Mouse (Mus musculus) hematopoietic stem cell, adult 5-6 weeks (primary cell): ENCODE results near the gene Vars2. TPM values are rescaled to one million over a fixed set of nuclear protein-coding genes. Genes with fewer than 3 reads are reported as not detected.

Source experiments
- ATAC-seq, 2 experiments: fragments of 125-278 bp in 1 of 2; replicated peaks in 1 of 2; 2 replicates each; pipeline ENCODE4 v1.8.0; 2016 to 2017; ENCODE audit warnings: inconsistent platforms in 2 of 2, mild to moderate bottlenecking in 2 of 2, moderate number of reproducible peaks in 2 of 2, low read depth in 1 of 2, moderate TSS enrichment in 1 of 2; ENCODE audit not compliant: low FRiP score in 2 of 2, poor library complexity in 2 of 2, severe bottlenecking in 2 of 2, insufficient read depth in 1 of 2, low TSS enrichment in 1 of 2
- total RNA-seq: library from RNA; stranded (forward); fragments of 172-1452, 232-1000 nt; gene quantifications from 2 replicates; pipeline ENCODE4 v1.2.3, GENCODE M21; 2017

The Vars2 gene
- total RNA-seq, result 11.3 and 12.6 TPM in 2 replicates

- peak; percentile 76 to 80 for ATAC-seq
Measured at GRCm38 (mm10) chr17:35667334-35668065, at the start of gene Vars2. Gene Vars2 (minus strand): TSS chr17:35667592.

- ATAC-seq, result no peak
Measured at GRCm38 (mm10) chr17:35717080-35717479, 49.7 kb upstream of the Vars2 start.

- no peak for ATAC-seq
Measured at GRCm38 (mm10) chr17:35716114-35716513, 48.7 kb upstream of the Vars2 start.

- ATAC-seq, result no peak
Measured at GRCm38 (mm10) chr17:35710705-35711347, 43.4 kb upstream of the Vars2 start.

- ATAC-seq, result no peak
Measured at GRCm38 (mm10) chr17:35708611-35709010, 41.2 kb upstream of the Vars2 start.

GRCm38 (mm10) chr17:35707929-35708328 lies 40.5 kb upstream of the Vars2 start:
- ATAC-seq, result no peak

- ATAC-seq, result no peak
Measured at GRCm38 (mm10) chr17:35705836-35706235, 38.4 kb upstream of the Vars2 start.

GRCm38 (mm10) chr17:35704621-35705464 lies 37.5 kb upstream of the Vars2 start, which contains the start of gene Ddr1:
Gene Ddr1 (minus strand): TSS chr17:35704621.
- 0 out of 4 replicates have a peak, but pooled peaks of 1 of the 2 experiments have one; percentile 18 for ATAC-seq

GRCm38 (mm10) chr17:35703751-35704271 lies 36.4 kb upstream of the Vars2 start:
- ATAC-seq, result no peak

- ATAC-seq, result no peak
Measured at GRCm38 (mm10) chr17:35703065-35703464, 35.7 kb upstream of the Vars2 start.

- ATAC-seq, result no peak
Measured at GRCm38 (mm10) chr17:35702605-35703004, 35.2 kb upstream of the Vars2 start.

- ATAC-seq, result no peak
Measured at GRCm38 (mm10) chr17:35701978-35702461, 34.6 kb upstream of the Vars2 start.

- ATAC-seq, result no peak
Measured at GRCm38 (mm10) chr17:35701203-35701977, 34.0 kb upstream of the Vars2 start.

- no peak; a peak in 1 of 4 replicates for ATAC-seq
Measured at GRCm38 (mm10) chr17:35700371-35700961, 33.1 kb upstream of the Vars2 start.

GRCm38 (mm10) chr17:35699919-35700318 lies 32.5 kb upstream of the Vars2 start:
- 0 out of 4 replicates have a peak, but pooled peaks of 1 of the 2 experiments have one; percentile 18 for ATAC-seq

GRCm38 (mm10) chr17:35698501-35698883 lies 31.1 kb upstream of the Vars2 start:
- ATAC-seq, result no peak
